Mouse (Mus musculus): ENCODE data around the gene E2f4.

Gene E2f4

GRCm38 (mm10) chr8:105348450-105349095, 51.1 kb downstream of the E2f4 start, which contains the start of gene Slc9a5:
TSS of gene Slc9a5 (plus strand) at chr8:105348843.
- DNase-seq (ENCODE audit: low spot score): peak; percentile 88

- DNase-seq (ENCODE audit: low spot score): peak; percentile 45
Observed at GRCm38 (mm10) chr8:105349096-105349771, 51.8 kb downstream of the E2f4 start.

- DNase-seq (ENCODE audit: low spot score): peak; percentile 41
Observed at GRCm38 (mm10) chr8:105350186-105350585, 52.7 kb downstream of the E2f4 start.

- no peak for DNase-seq (ENCODE audit: low spot score)
Observed at GRCm38 (mm10) chr8:105353583-105354135, 56.2 kb downstream of the E2f4 start.

GRCm38 (mm10) chr8:105354549-105354948, 57.1 kb downstream of the E2f4 start:
- DNase-seq (ENCODE audit: low spot score): no peak
